Mouse (Mus musculus) right cerebral cortex, adult 2 months (tissue): ENCODE results near the gene Erlin1.

Experiments used
- DNase-seq, 2 experiments: peaks; one replicate each; pipeline ENCODE4 v3.0.0; 2021 to 2022; ENCODE audit warnings: low spot score in 2 of 2

Gene Erlin1

GRCm38 (mm10) chr19:44063773-44064172, 5.8 kb downstream of the Erlin1 start:
- DNase-seq: no peak

- DNase-seq: no peak
Observed at GRCm38 (mm10) chr19:44060226-44060625, 9.4 kb downstream of the Erlin1 start.

DNA sequence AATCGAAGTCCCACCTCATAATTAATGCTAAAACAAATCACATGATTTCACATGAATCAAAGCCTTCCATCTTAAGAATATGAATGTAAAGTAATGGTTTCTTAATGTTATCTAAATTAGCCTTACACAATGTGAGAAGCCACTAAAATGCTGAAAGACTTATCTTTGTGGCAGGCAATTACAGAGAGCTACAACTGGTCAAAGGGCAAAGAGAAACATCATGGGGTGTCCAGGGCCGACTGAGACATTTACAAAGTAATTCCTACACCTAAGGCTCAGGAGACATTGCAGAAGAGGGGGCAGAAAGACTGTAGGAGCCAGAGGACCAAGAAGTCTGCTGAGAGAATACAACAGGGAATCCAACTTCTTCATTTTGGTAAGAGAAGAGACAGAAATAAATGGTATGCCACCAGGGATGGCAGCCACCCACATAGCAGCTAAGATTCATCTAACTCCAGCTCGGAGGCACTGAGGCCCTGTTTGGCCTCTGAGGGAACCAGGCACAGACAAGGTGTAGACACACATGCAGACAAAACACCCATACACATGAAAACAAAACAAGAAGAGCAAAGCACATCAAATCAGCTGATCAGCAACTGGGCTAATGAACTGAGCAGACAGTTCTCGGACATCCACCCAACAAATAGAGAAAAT, 14.3 kb downstream of the Erlin1 start:
- no peak for DNase-seq

- no peak for DNase-seq
Observed at GRCm38 (mm10) chr19:44050388-44050787, 19.2 kb downstream of the Erlin1 start.

DNA sequence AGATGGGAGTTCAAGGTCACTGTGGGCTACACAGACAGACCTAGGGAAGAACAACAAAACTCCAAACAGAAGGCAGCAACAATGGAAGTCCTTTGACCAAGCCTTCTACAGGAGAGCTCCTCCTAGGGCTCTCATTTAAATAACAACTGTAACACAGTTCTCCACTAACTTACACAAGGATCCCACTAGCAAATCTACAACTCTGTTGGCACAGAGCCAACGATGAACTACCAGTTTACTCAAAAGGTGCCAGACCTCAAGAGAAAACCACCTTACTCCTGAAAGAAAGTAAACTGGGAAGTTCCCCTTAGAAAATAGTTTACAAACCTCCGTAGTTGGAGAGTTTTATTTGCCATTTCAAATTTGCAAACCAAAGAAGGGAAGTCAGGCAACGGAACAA, 20.3 kb downstream of the Erlin1 start:
- no peak for DNase-seq

DNA sequence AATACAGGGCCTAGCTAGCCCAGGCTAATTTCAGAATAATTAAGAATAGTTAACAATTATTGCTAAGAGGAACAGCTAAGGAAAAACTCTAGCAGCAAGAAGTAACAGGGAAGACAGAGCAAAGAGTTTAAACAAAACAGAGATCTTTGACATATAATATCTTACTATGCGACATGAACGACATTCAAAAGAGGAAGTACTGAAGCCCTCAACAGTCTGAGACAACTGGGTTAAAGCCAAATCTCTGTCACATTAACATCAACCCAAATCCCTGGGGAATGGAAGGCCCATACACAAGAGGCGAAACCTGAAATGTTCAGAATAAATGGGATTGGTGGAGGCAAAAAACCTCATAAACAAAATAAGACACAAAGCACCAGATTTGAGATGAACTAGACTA, 23.7 kb downstream of the Erlin1 start:
- DNase-seq: no peak

GRCm38 (mm10) chr19:44042121-44042520, 27.5 kb downstream of the Erlin1 start:
- no peak for DNase-seq

DNA sequence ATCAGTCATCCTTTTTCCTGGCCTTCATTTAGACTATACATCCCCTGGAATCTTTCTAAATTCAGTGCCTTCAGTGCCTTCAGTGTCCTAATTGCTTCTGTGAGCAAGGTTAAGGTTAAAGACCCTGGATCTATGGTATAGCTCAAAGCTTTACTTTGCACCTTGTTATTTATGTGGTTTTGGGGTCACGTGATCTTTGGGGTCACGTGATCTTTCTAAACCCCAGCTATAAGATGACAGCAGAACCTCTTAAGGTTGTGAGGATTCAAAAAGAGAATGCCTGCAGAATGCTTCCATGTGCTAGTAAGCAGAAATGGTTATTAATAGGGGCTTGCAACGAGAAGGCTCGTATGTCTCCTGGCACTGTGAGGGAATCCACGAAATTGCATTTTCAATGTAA, 36.2 kb downstream of the Erlin1 start:
- no peak for DNase-seq

- no peak for DNase-seq
Observed at GRCm38 (mm10) chr19:44032046-44032744, 37.4 kb downstream of the Erlin1 start.

- no peak for DNase-seq
Observed at GRCm38 (mm10) chr19:44030024-44030423, 39.6 kb downstream of the Erlin1 start.

DNA sequence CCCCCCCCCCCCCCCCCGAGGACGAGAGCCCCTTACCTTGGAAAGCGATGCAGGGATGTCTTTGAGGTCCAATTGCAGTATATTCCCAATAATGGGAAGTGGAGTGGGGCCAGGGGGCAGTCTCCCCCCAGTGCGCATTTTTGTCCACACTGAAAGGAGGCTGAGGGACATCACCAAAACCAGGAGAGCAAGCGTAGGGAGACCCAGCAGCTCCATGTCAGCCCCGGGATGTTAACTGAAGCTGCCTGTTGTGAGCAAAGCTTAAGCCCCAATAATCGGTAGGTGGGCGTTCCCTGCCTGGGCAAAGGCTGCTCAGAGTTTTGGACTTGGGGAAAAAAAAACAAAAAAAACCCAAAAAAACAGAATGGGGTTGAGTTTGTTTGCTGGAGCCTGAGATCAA, 40.6 kb downstream of the Erlin1 start, which contains the start of gene Cyp2c23:
Gene Cyp2c23, minus strand, starts transcription at position 237 of the 400 bp plus-strand sequence.
- DNase-seq: no peak

GRCm38 (mm10) chr19:44026956-44027530, 42.5 kb downstream of the Erlin1 start:
- DNase-seq: no peak

GRCm38 (mm10) chr19:44024921-44025585, 44.5 kb downstream of the Erlin1 start:
- no peak for DNase-seq

DNA sequence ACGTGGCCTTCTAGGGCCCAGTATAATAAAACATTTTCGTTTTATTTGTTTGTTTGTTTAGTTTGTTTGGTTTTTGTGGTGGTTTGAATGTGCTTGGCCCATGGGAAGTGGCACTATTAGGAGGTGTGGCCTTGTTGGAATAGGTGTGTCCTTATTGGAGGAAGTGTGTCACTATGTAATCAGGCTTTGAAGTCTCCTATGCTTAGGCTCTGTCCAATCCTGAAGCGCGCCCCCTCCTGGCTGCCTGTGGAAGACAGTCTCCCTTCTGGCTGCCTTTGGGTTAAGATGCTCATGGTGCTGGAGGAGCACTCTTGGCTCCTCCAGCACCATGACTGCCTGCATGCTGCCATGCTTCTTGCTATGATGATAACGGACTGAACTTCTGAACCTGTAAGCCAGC, 46.5 kb downstream of the Erlin1 start:
- DNase-seq: no peak

- DNase-seq: no peak
Observed at GRCm38 (mm10) chr19:44021502-44021901, 48.1 kb downstream of the Erlin1 start.

GRCm38 (mm10) chr19:44019739-44020138, 49.8 kb downstream of the Erlin1 start:
- DNase-seq: no peak

DNA sequence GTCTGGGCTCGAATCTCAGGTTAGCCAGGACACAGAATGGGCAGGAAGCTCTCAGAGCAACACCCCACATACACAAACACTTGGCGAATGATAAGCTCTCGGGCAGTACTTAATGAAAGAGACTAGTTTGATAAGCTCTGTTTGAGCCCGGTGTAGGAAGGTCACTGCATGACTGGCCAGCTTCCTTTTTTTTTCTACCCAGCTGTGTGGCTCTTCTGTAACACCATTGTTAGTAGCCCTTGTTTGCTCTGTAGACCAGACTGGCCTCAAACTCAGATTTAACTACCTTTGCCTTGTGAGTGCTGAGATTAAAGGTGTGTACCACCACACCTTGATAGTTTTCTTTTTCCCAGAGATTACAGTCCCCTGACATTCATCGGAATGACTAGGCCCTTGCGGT, 55.7 kb downstream of the Erlin1 start:
- DNase-seq: no peak

DNA sequence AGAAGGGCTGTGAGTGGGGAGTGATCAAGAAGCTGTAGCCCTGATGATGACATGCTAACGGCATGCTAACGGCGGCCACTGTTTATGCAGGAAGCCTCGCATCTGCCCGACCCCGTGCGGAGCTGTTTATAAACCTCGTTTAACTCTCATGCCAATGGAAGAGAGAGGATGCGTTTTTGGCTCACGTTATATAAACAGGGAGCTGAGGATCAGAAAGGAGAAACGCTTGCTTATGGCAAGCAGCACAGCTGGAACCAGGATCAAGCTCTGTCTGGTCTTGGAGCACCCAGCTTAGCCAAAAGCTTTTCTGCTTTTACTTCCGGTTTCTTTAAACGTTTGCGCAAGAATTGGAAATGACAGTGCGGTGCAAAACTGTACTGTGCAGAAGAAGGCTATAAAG, 60.8 kb downstream of the Erlin1 start:
- no peak for DNase-seq

DNA sequence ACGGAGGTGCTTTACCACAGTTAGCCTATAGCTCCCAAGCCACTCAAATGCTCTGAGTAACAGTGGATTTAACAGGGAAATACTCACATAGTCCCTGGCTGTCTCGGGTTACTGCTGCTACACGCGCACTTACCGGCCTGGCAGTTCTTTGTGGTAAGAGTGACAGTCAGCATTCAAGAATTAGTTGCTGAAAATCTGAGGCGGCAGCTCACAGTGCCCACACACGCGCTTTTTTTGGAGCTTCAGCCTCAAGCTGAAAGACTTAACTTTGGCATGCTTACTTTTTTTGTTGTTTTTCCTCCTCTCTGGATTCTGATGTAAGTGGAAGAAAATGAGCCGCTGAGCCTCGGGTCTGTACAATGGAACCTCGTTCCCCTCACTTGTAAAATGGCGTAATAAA, 62.4 kb downstream of the Erlin1 start:
- DNase-seq: peak; percentile 57 to 60

- DNase-seq: no peak
Observed at GRCm38 (mm10) chr19:44005025-44005424, 64.6 kb downstream of the Erlin1 start.

- no peak for DNase-seq
Observed at GRCm38 (mm10) chr19:44004261-44004660, 65.3 kb downstream of the Erlin1 start.

- DNase-seq: peak in 1 of 2 experiments; percentile 34
Observed at GRCm38 (mm10) chr19:44000720-44001119, 68.9 kb downstream of the Erlin1 start.

- DNase-seq: no peak
Observed at GRCm38 (mm10) chr19:44000061-44000460, 69.5 kb downstream of the Erlin1 start.
